In the genomic region with DNA sequence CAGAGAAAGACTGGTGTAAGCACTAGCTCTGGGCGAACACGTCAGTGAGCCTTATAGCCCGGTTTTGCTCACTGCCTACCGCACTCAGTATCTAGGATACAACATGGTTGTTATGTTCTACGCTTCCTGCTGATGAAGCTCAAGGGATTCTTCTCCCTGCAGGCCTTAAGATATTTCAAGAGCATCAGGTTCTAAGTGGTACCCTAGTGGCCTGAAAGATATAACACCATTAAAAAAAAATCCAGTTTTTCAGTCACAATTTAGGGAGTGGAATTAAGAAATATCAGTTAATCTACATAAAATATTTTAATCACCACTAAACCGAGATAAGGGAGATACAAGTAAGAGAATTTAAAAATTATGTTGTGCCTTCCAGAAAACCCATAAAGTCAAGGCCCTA, we compare ENCODE assay signal across 25 mouse cellular contexts. TPM values are rescaled to one million over a fixed set of nuclear protein-coding genes. Genes with fewer than 3 reads are reported as not detected.
DNase-seq lines count a peak whose midpoint lies in the region; ATAC-seq lines count a peak whose summit lies in the region.
"Had no signal": no experiment of that assay in that cellular context is flagged by ENCODE, and none has a peak within 500 bp of the region (broad histone marks: within the 10 kb centered on the region; RNA-seq: fewer than 3 reads in every experiment).

No protein-coding gene starts in this region.

- H3K36me3 ChIP-seq in hindbrain, embryonic 14.5 days (replicated peaks; ENCODE audit: control insufficient read depth, insufficient read depth), result no peaks in the 10 kb centered on the region
- no peaks in the 10 kb centered on the region for H3K36me3 ChIP-seq in hindbrain, embryonic 12.5 days
- H3K36me3 ChIP-seq in midbrain, embryonic 10.5 days, result no peaks in the 10 kb centered on the region
- no peaks in the 10 kb centered on the region for H3K36me3 ChIP-seq in midbrain, embryonic 15.5 days (replicated peaks)
- H3K36me3 ChIP-seq: embryonic facial prominence, embryonic 12.5 days; forebrain, embryonic 12.5 days; heart, embryonic 12.5 days had no signal

- 0 out of 2 replicates have a peak overlapping the region, but pooled peaks have one; percentile 17 for H3K27ac ChIP-seq in hindbrain, embryonic 14.5 days
- H3K27ac ChIP-seq in hindbrain, embryonic 12.5 days, result no peak overlapping the region
- H3K27ac ChIP-seq in midbrain, embryonic 10.5 days (replicated peaks), result peak overlapping the region; percentile 69; the same call in 1 of the 2 replicates
- H3K27ac ChIP-seq in midbrain, embryonic 15.5 days, result no peak overlapping the region
- H3K27ac ChIP-seq: embryonic facial prominence, embryonic 12.5 days; forebrain, embryonic 12.5 days had no signal

- H3K27me3 ChIP-seq in hindbrain, embryonic 14.5 days (ENCODE audit: control insufficient read depth, insufficient read depth, low read length), result no peaks in the 10 kb centered on the region; the same call in 1 of the 2 replicates
- peaks cover 46% of the 10 kb centered on the region for H3K27me3 ChIP-seq in hindbrain, embryonic 12.5 days
- peaks cover 61% of the 10 kb centered on the region for H3K27me3 ChIP-seq in midbrain, embryonic 10.5 days (ENCODE audit: low read depth, poor library complexity, severe bottlenecking)
- H3K27me3 ChIP-seq in midbrain, embryonic 15.5 days (replicated peaks), result no peaks in the 10 kb centered on the region
- H3K27me3 ChIP-seq: embryonic facial prominence, embryonic 12.5 days had no signal

- no peak overlapping the region for H3K9ac ChIP-seq in hindbrain, embryonic 14.5 days
- H3K9ac ChIP-seq in hindbrain, embryonic 12.5 days, result no peak overlapping the region
- no peak overlapping the region for H3K9ac ChIP-seq in midbrain, embryonic 15.5 days
- H3K9ac ChIP-seq: embryonic facial prominence, embryonic 12.5 days; forebrain, embryonic 12.5 days; heart, embryonic 12.5 days had no signal

- peak overlapping the region; percentile 46; the same call in 1 of the 2 replicates for H3K4me2 ChIP-seq in hindbrain, embryonic 14.5 days (replicated peaks)
- no peak overlapping the region for H3K4me2 ChIP-seq in hindbrain, embryonic 12.5 days (replicated peaks)
- no peak overlapping the region for H3K4me2 ChIP-seq in midbrain, embryonic 15.5 days
- H3K4me2 ChIP-seq: heart, embryonic 12.5 days had no signal

- H3K4me1 ChIP-seq in hindbrain, embryonic 14.5 days (replicated peaks; ENCODE audit: control insufficient read depth, insufficient read depth, low read length), result peaks cover 10% of the 10 kb centered on the region; the same call in 1 of the 2 replicates
- H3K4me1 ChIP-seq in hindbrain, embryonic 12.5 days, result 0 out of 2 replicates have a peak, but pooled peaks cover 4% of the 10 kb centered on the region
- peaks cover 16% of the 10 kb centered on the region for H3K4me1 ChIP-seq in midbrain, embryonic 10.5 days
- H3K4me1 ChIP-seq in midbrain, embryonic 15.5 days, result 0 out of 2 replicates have a peak, but pooled peaks cover 7% of the 10 kb centered on the region
- H3K4me1 ChIP-seq: embryonic facial prominence, embryonic 12.5 days had no signal

- 81% methylated on average over 6 of the region's 6 CpGs for WGBS in hindbrain, embryonic 14.5 days
- WGBS in hindbrain, embryonic 12.5 days, result 89% methylated on average over 6 of the region's 6 CpGs
- 95% methylated on average over 6 of the region's 6 CpGs for WGBS in midbrain, embryonic 10.5 days
- 90% methylated on average over 6 of the region's 6 CpGs for WGBS in midbrain, embryonic 15.5 days

- no peaks in the 10 kb centered on the region for H3K9me3 ChIP-seq in hindbrain, embryonic 14.5 days (ENCODE audit: control insufficient read depth, low read length)
- H3K9me3 ChIP-seq in hindbrain, embryonic 12.5 days (replicated peaks), result no peaks in the 10 kb centered on the region
- no peaks in the 10 kb centered on the region for H3K9me3 ChIP-seq in midbrain, embryonic 10.5 days (replicated peaks)
- H3K9me3 ChIP-seq in midbrain, embryonic 15.5 days, result no peaks in the 10 kb centered on the region
- H3K9me3 ChIP-seq: embryonic facial prominence, embryonic 12.5 days; forebrain, embryonic 12.5 days; heart, embryonic 12.5 days had no signal

- DNase-seq in hindbrain, embryonic 14.5 days (ENCODE audit: low spot score), result no peak
- no peak for DNase-seq in midbrain, embryonic 10.5 days (ENCODE audit: low spot score)
- peak; percentile 18 for DNase-seq in retina, postnatal 1 day
- no peak for DNase-seq in retina, embryonic 14.5 days (ENCODE audit: low spot score)
- DNase-seq in adrenal gland, postnatal 14 days, result no peak
- DNase-seq: adrenal gland, postnatal 10 days; cerebellum, adult 11-12 months; cerebellum, adult 9-10 months; cerebellum, postnatal 25 days; gastrocnemius, postnatal 14 days had no signal

- no peak overlapping the region for H3K4me3 ChIP-seq in hindbrain, embryonic 14.5 days (replicated peaks; ENCODE audit: low read length)
- H3K4me3 ChIP-seq in hindbrain, embryonic 12.5 days, result no peak overlapping the region
- no peak overlapping the region for H3K4me3 ChIP-seq in midbrain, embryonic 10.5 days
- no peak overlapping the region for H3K4me3 ChIP-seq in midbrain, embryonic 15.5 days
- H3K4me3 ChIP-seq: embryonic facial prominence, embryonic 12.5 days; heart, embryonic 12.5 days had no signal

- no peak for ATAC-seq in hindbrain, embryonic 14.5 days (ENCODE audit: low FRiP score)
- ATAC-seq in hindbrain, embryonic 12.5 days (ENCODE audit: low FRiP score), result no peak
- ATAC-seq in midbrain, embryonic 15.5 days (replicated peaks), result no peak
- ATAC-seq: CD4-positive, CD25-positive, alpha-beta regulatory T cell, adult 4 months; inflammation-experienced regulatory T-cells, adult 6 months; intestine, postnatal 0 days had no signal

RNA-seq across cellular contexts. Expression of a gene that starts 15.4 kb away (rescaled TPM):
- polyA plus RNA-seq in hindbrain, embryonic 14.5 days (2014; fragmentation: Nextera tagmentation; extraction: Ambion mirVana), result 1.0 and 1.9 TPM in 2 replicates
- polyA plus RNA-seq in hindbrain, embryonic 12.5 days (2016; fragmentation: Nextera tagmentation; extraction: Ambion mirVana), result 2.0 and 3.1 TPM in 2 replicates
- 1.5 and 2.1 TPM in 2 replicates for polyA plus RNA-seq in midbrain, embryonic 10.5 days (2016; fragmentation: Nextera tagmentation; extraction: Ambion mirVana)
- 0.97 and 1.1 TPM in 2 replicates for polyA plus RNA-seq in midbrain, embryonic 15.5 days (2015; fragmentation: Nextera tagmentation; extraction: Ambion mirVana)
- total RNA-seq in adrenal gland, postnatal 14 days (2021), result not detected in 2 replicates
- total RNA-seq: gastrocnemius, adult 18-20 months; gastrocnemius, postnatal 14 days; heart, adult 8-10 months; heart, postnatal 25 days; MEL had no signal
- polyA plus RNA-seq: CD4-positive, CD25-positive, alpha-beta regulatory T cell, adult 4 months; heart, embryonic 12.5 days; inflammation-experienced regulatory T-cells, adult 6 months had no signal

RNA-seq across cellular contexts. Expression of a gene that starts 56.0 kb away (rescaled TPM):
- 0.13 and 0.39 TPM in 2 replicates for polyA plus RNA-seq in hindbrain, embryonic 14.5 days (2014; fragmentation: Nextera tagmentation; extraction: Ambion mirVana)
- polyA plus RNA-seq in hindbrain, embryonic 12.5 days (2016; fragmentation: Nextera tagmentation; extraction: Ambion mirVana), result 0.18 and 0.30 TPM in 2 replicates
- polyA plus RNA-seq in midbrain, embryonic 10.5 days (2016; fragmentation: Nextera tagmentation; extraction: Ambion mirVana), result not detected in 2 replicates
- 0.10 and 0.22 TPM in 2 replicates for polyA plus RNA-seq in midbrain, embryonic 15.5 days (2015; fragmentation: Nextera tagmentation; extraction: Ambion mirVana)
- 0.26 TPM in 1 of 2 replicates, not detected in the other for total RNA-seq in adrenal gland, postnatal 14 days (2021)
- total RNA-seq: gastrocnemius, adult 18-20 months; gastrocnemius, postnatal 14 days; heart, adult 8-10 months; heart, postnatal 25 days; MEL had no signal
- polyA plus RNA-seq: cortical plate, adult 2 months; forebrain, embryonic 16.5 days; gonadal fat pad, adult 2 months had no signal

Comparison
In these comparisons a context has a peak if more than half of its experiments do, and no peak if none do; other contexts are left out.
1. H3K27ac ChIP-seq: peak in hindbrain, embryonic 14.5 days (single experiment) and midbrain, embryonic 10.5 days (single experiment); none in hindbrain, embryonic 12.5 days (single experiment) and midbrain, embryonic 15.5 days (single experiment).